Mouse (Mus musculus) heart, postnatal 10 days (tissue): ENCODE measurements around the gene Olfr1281. TPM values are rescaled to one million over a fixed set of nuclear protein-coding genes. Genes with fewer than 3 reads are reported as not detected.
"Not testable (repeated sequence)": the region's sequence is repeated elsewhere in the genome, so short reads cannot be mapped to it uniquely, and the experiment has no call there.

ENCODE experiments used
- DNase-seq, 2 experiments: peaks; one replicate each; pipeline ENCODE4 v3.0.0; 2021
- intact Hi-C: fragments of 180-260 bp; cut with DNase I; formaldehyde crosslinking; loops from one replicate; pipeline ENCODE4 v1.15.1; 2025
- total RNA-seq, 2 experiments: library from RNA; stranded (reverse); gene quantifications; 2 replicates each; pipeline ENCODE4 v1.2.3; 2021

Gene Olfr1281
- total RNA-seq, result not detected

DNA sequence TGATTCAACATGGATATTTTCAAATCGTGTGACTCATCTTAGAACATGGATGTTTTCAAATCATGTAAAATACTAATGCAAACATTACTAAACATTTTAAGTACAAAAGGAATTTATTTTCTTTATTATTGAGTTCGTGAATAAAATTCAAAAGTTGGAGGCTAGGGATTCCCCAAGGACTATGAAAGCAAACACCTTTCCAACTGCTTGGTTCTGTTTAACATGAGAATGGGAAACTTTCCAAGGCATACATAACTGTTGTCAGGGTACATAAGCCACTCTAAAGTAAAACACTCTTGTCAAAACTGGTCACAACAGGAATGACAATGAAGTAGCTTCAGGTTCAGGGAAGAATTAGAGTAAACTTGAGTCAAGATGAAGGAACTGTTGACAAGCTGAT, at the start of gene Olfr1281:
TSS of gene Olfr1281 (plus strand) at position 301 of the 400 bp plus-strand sequence.
- no peak for DNase-seq

DNA sequence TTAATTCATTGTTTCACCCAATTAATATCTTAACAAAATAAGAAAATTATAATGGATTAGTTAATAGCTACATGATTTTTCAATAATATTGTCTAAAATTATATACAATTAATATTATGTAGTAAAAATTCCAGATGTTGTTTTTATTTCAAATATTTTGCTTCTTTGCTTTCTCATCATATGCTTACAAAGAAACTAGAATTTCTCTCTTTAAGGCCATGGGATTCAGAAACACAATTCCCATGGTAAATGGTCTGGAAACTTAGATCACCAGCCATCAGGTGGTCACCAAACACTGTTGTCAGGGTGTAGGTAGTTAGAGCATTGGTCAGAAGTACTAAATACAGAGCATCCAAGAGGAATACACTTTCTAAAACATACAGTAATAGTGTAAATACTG, 36.5 kb upstream of the Olfr1281 start, which contains the start of gene Olfr1278:
TSS of gene Olfr1278 (plus strand) at position 301 of the 400 bp plus-strand sequence.
- DNase-seq, result no peak
- intact Hi-C loops, result no loop called here

More for the DNA sequence above, at the start of gene Olfr1281:
- intact Hi-C loops, result no loop called here

DNA sequence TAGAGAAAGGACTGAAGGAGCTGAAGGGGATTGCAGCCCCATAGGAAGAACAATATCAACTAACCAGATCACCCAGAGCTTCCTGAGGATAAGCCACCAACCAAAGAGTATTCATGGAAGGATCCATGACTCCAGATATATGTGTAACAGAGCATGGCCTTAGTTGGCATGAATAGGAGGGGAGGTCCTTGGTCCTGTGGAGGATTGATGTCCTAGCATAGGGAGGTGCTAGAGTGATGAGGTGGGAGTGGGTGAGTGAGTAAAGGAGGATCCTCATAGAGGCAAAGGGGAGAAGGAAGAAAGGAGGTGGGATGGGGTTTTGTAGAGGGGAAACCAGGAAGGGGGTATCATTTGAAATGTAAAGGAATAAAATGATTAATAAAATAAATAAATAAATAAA, 27.8 kb upstream of the Olfr1281 start:
- no peak for DNase-seq
- intact Hi-C loops, result no loop called here

DNA sequence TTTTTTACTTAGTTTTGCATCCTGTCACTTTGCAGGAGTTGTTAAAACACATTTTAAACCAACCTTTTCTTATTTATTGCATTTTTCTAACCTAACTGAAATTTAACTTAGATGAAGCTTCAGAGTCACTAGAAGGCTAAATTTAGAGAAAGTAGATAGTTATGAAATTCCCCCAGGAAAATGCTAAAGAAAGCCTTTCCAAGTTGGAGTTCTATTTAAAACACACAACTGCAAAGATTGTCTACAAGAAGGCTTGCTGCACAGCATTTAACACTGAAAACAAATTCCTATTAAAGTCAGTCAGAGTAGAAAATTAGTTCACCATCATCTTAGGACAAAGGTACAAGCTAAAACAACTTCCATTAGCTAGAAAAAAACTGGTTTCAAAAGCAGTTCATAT, 25.9 kb upstream of the Olfr1281 start, which contains the start of gene Olfr1279:
TSS of gene Olfr1279 (plus strand) at position 262 of the 400 bp plus-strand sequence.
- intact Hi-C loops, result no loop called here
- DNase-seq, result no peak

DNA sequence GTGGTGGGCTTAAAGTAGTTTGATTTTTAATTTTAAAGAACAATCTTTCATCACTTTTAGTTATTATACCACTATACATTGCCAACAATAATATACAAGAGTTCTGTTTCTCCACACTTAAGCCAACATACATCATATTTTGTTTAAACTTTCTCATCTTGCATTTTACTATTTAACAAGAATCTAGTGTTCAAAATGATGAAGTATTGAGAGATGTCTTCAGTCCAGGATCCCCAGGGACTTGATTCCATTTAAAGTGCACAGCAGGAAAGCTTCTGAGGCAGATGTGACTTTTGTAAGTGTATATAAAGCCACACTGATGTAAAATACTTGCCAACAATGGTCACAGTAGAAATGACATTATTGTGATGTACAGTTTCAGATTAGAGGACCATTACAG, 12.6 kb upstream of the Olfr1281 start, which contains the start of gene Olfr1280:
TSS of gene Olfr1280 (plus strand) at position 301 of the 400 bp plus-strand sequence.
- no peak for DNase-seq
- intact Hi-C loops, result no loop called here

DNA sequence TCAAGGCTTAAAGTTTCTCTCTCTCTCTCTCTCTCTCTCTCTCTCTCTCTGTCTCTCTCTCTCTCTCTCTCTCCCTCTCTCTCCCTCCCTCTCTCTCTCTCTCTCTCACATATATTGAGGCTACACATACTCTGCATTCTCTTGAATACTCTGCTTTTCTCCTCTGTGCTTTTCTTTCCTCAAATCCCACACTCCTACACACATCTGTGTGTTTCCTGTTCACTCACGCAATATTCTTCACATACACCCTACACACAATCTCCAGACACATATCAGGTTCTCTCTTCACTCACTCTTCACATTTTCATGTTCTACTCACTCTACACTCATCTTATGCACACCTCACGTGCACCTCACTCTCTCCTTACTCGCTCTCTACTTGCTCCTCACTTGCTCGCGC, 7.4 kb downstream of the Olfr1281 start:
- DNase-seq, intact Hi-C loops: not testable (repeated sequence)

DNA sequence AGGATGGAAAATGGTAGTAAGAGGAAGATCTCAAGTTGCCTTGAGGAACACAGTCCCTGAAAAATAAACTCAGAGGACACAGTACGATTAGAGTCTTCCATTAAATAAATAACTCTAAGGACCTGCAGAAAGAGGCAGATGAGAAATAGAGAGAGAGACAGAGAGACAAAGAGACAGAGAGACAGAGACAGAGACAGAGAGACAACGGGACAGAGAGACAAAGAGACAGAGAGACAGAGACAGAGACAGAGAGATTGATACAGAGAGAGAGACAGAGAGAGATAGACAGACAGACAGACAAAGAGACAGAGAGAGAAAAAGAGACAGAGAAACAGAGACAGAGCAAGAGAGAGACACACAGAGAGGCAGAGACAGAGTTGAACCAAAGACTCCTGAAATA, 9.7 kb downstream of the Olfr1281 start, which contains the start of gene Olfr1282:
TSS of gene Olfr1282 (minus strand) at position 101 of the 400 bp plus-strand sequence.
- no peak for DNase-seq
- intact Hi-C loops, result no loop called here

DNA sequence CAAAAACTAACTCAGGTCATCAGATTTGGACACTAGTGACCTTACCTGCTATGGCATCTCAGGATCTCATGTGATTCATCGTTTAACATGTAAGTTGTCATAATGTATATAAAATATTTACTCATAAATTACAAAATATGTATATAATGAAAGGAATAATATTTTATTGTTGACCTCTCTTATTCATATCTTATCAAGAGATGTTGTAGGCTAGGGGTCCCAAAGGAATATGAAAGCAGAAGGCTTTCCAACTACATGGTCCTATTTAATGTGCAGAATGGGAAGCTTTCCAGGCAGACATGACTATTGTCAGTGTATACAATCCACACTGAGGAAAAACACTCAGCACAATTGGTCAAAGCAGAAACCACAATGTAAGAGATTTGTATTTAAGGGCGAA, 40.2 kb downstream of the Olfr1281 start, which contains the start of gene Olfr1283:
TSS of gene Olfr1283 (plus strand) at position 301 of the 400 bp plus-strand sequence.
- no peak for DNase-seq
- intact Hi-C loops, result no loop called here

DNA sequence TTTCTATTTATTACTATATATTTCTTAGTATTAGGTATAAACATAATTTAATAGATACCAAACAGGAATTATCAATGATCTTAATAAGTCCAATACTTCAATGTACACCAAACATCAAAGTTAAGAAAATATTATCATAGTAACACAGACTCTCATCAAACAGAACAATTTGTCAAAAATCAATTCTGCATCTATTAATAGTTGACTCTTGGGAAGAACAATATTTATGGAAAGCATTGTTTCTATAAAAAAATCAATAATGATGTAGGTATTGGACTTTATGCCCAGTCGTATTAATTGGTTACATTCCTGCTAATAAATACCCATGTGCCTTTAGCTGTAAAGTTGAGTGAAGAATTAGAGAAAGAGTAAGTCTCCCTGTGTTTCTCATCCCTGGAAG, 48.9 kb downstream of the Olfr1281 start, which contains the start of gene Olfr1284:
TSS of gene Olfr1284 (plus strand) at position 301 of the 400 bp plus-strand sequence.
- intact Hi-C loops, result no loop called here
- no peak for DNase-seq

Other genes starting within 250 kb of the Olfr1281 start
- not detected for gene Gm13941, start 220.5 kb upstream of the Olfr1281 start, total RNA-seq
- gene Gm15130, start 173.6 kb upstream of the Olfr1281 start, total RNA-seq, result not detected
- not detected for gene 4930430A15Rik, start 96.9 kb upstream of the Olfr1281 start, total RNA-seq
- not detected for gene Olfr1275, start 91.2 kb upstream of the Olfr1281 start, total RNA-seq
- gene Olfr1276, start 72.0 kb upstream of the Olfr1281 start, total RNA-seq, result not detected
- not detected for gene Olfr1277, start 52.4 kb upstream of the Olfr1281 start, total RNA-seq
- gene Olfr1278, start 36.4 kb upstream of the Olfr1281 start, total RNA-seq, result not detected
- gene Olfr1279, start 25.9 kb upstream of the Olfr1281 start, total RNA-seq, result not detected
- gene Olfr1280, start 12.5 kb upstream of the Olfr1281 start, total RNA-seq, result not detected
- not detected for gene Olfr1282, start 9.6 kb downstream of the Olfr1281 start, total RNA-seq
- not detected for gene Olfr1283, start 40.3 kb downstream of the Olfr1281 start, total RNA-seq
- not detected for gene Olfr1284, start 49.0 kb downstream of the Olfr1281 start, total RNA-seq
- not detected for gene Olfr1286, start 96.6 kb downstream of the Olfr1281 start, total RNA-seq
- not detected for gene Olfr1287, start 122.6 kb downstream of the Olfr1281 start, total RNA-seq
- gene Olfr1288, start 147.6 kb downstream of the Olfr1281 start, total RNA-seq, result not detected
- gene Olfr1289, start 154.3 kb downstream of the Olfr1281 start, total RNA-seq, result not detected
- gene Olfr1290, start 167.3 kb downstream of the Olfr1281 start, total RNA-seq, result not detected
- gene Olfr1291-ps1, start 170.7 kb downstream of the Olfr1281 start, total RNA-seq, result not detected
- not detected for gene Olfr1293-ps, start 198.7 kb downstream of the Olfr1281 start, total RNA-seq
- not detected for gene Olfr1294, start 213.8 kb downstream of the Olfr1281 start, total RNA-seq
- gene Olfr1295, start 243.2 kb downstream of the Olfr1281 start, total RNA-seq, result not detected